Mouse (Mus musculus): ENCODE data around the gene Dnaic1. TPM values are rescaled to one million over a fixed set of nuclear protein-coding genes. Genes with fewer than 3 reads are reported as not detected.

Gene Dnaic1
- 3.5 and 3.7 TPM in 2 replicates for polyA plus RNA-seq (2012; rRNA removed)

GRCm38 (mm10) chr4:41569411-41569885 lies at the start of gene Dnaic1, which contains the start of gene Fam219a:
Gene Dnaic1, plus strand, starts transcription at chr4:41569775.
Gene Fam219a, minus strand, starts transcription at chr4:41569538.

GRCm38 (mm10) chr4:41639913-41640507 lies 70.4 kb downstream of the Dnaic1 start, which contains the start of gene Enho:
Gene Enho, minus strand, starts transcription at chr4:41640324.

Other genes with a start within 250 kb of the Dnaic1 start
- gene Ubap1, start 220.8 kb upstream of the Dnaic1 start, polyA plus RNA-seq (2012; rRNA removed): 18.2 and 20.4 TPM in 2 replicates
- gene Kif24, start 104.9 kb upstream of the Dnaic1 start, polyA plus RNA-seq (2012; rRNA removed): 1.8 and 1.9 TPM in 2 replicates
- 11.7 and 12.6 TPM in 2 replicates for gene Nudt2, start 104.6 kb upstream of the Dnaic1 start, polyA plus RNA-seq (2012; rRNA removed)
- 2.4 and 2.8 TPM in 2 replicates for gene AI464131, start 66.7 kb upstream of the Dnaic1 start, polyA plus RNA-seq (2012; rRNA removed)
- gene 1110017D15Rik, start 52.4 kb upstream of the Dnaic1 start, polyA plus RNA-seq (2012; rRNA removed): 0.02 and 0.03 TPM in 2 replicates
- 2.5 and 2.7 TPM in 2 replicates for gene Fam219a, start 237 bp upstream of the Dnaic1 start, polyA plus RNA-seq (2012; rRNA removed)
- gene Enho, start 70.5 kb downstream of the Dnaic1 start, polyA plus RNA-seq (2012; rRNA removed): 5.7 and 5.8 TPM in 2 replicates
- 0.30 and 0.56 TPM in 2 replicates for gene Cntfr, start 127.3 kb downstream of the Dnaic1 start, polyA plus RNA-seq (2012; rRNA removed)
- 23.0 and 25.1 TPM in 2 replicates for gene Il11ra1, start 130.2 kb downstream of the Dnaic1 start, polyA plus RNA-seq (2012; rRNA removed)
- 20.0 and 24.3 TPM in 2 replicates for gene Rpp25l, start 143.8 kb downstream of the Dnaic1 start, polyA plus RNA-seq (2012; rRNA removed)
- gene Dctn3, start 153.4 kb downstream of the Dnaic1 start, polyA plus RNA-seq (2012; rRNA removed): 34.3 and 35.2 TPM in 2 replicates
- gene Arid3c, start 161.4 kb downstream of the Dnaic1 start, polyA plus RNA-seq (2012; rRNA removed): 0.03 TPM in 1 of 2 replicates, not detected in the other
- 79.5 and 86.9 TPM in 2 replicates for gene Galt, start 185.5 kb downstream of the Dnaic1 start, polyA plus RNA-seq (2012; rRNA removed)
- gene Sigmar1, start 186.4 kb downstream of the Dnaic1 start, polyA plus RNA-seq (2012; rRNA removed): 78.6 and 102 TPM in 2 replicates
- gene Ccl27a, start 204.5 kb downstream of the Dnaic1 start, polyA plus RNA-seq (2012; rRNA removed): 13.5 and 15.0 TPM in 2 replicates

All from liver, embryonic 18 days (tissue).